Mouse (Mus musculus) embryonic facial prominence, embryonic 10.5 days (tissue): ENCODE results near the gene Gm4881. TPM values are rescaled to one million over a fixed set of nuclear protein-coding genes. Genes with fewer than 3 reads are reported as not detected.

Experiments
- DNase-seq: peaks from one replicate; pipeline ENCODE4 v3.0.0-alpha.2; 2017; ENCODE audit warnings: low spot score
- H3K27ac ChIP-seq: fragments of 300-500 bp; sonication (generic); replicated peaks from 2 replicates; pipeline ENCODE4 v1.5.1; 2016; ENCODE audit warnings: mild to moderate bottlenecking
- H3K27me3 ChIP-seq: fragments of 300-500 bp; sonication (generic); replicated peaks from 2 replicates; pipeline ENCODE4 v1.6.1; 2016; ENCODE audit warnings: low read depth, mild to moderate bottlenecking; ENCODE audit not compliant: poor library complexity, severe bottlenecking
- H3K36me3 ChIP-seq: fragments of 300-500 bp; sonication (generic); replicated peaks from 2 replicates; pipeline ENCODE4 v1.6.1; 2016; ENCODE audit warnings: mild to moderate bottlenecking, moderate library complexity
- H3K4me1 ChIP-seq: fragments of 300-500 bp; sonication (generic); 2 replicates; pipeline ENCODE4 v1.6.1; 2016
- H3K4me3 ChIP-seq: fragments of 300-500 bp; sonication (generic); 2 replicates; pipeline ENCODE4 v1.5.1; 2016; ENCODE audit warnings: mild to moderate bottlenecking, moderate library complexity
- H3K9me3 ChIP-seq: fragments of 300-500 bp; sonication (generic); 2 replicates; pipeline ENCODE4 v1.6.1; 2016; ENCODE audit warnings: mild to moderate bottlenecking
- WGBS: fragments of 180-500 bp; shearing (Covaris S2); methylation state at CpG from one replicate; pipeline ENCODE4 v1.1.7; 2016; 5-methylcytosine and 5-hydroxymethylcytosine counted together
- polyA plus RNA-seq: library from polyadenylated mRNA; unstranded; fragments of >200 nt; fragmentation: Nextera tagmentation; extraction: Ambion mirVana; gene quantifications from 2 replicates; pipeline ENCODE4 v1.2.1, GENCODE M21; 2016

Gene Gm4881
- polyA plus RNA-seq, 1 experiment from 2014 or later, result 0.17 TPM

GRCm38 (mm10) chr7:24890281-24891216, 53.7 kb downstream of the Gm4881 start:
- 0 out of 2 replicates have a peak overlapping the region, but pooled peaks have one; percentile 1 for H3K27ac ChIP-seq
- no peaks in the 10 kb centered on the region for H3K27me3 ChIP-seq
- peaks cover 64% of the 10 kb centered on the region for H3K36me3 ChIP-seq
- H3K4me1 ChIP-seq, result peaks cover 25% of the 10 kb centered on the region
- H3K9me3 ChIP-seq, result no peaks in the 10 kb centered on the region
- peak; percentile 75 for DNase-seq
- no peak overlapping the region for H3K4me3 ChIP-seq
- 31% methylated on average over 10 of the region's 10 CpGs for WGBS

GRCm38 (mm10) chr7:24889431-24890220, 54.7 kb downstream of the Gm4881 start:
- H3K4me3 ChIP-seq, result no peak overlapping the region
- no peak for DNase-seq
- H3K4me1 ChIP-seq, result peaks cover 28% of the 10 kb centered on the region
- WGBS, result 85% methylated on average over 6 of the region's 6 CpGs
- H3K36me3 ChIP-seq, result peaks cover 68% of the 10 kb centered on the region
- 0 out of 2 replicates have a peak overlapping the region, but pooled peaks have one; percentile 1 for H3K27ac ChIP-seq
- no peaks in the 10 kb centered on the region for H3K9me3 ChIP-seq
- H3K27me3 ChIP-seq, result no peaks in the 10 kb centered on the region

GRCm38 (mm10) chr7:24887096-24887495, 57.2 kb downstream of the Gm4881 start:
- Histone ChIP-seq H3K27me3 (no peaks in the 10 kb centered on the region), H3K9me3 (no peaks in the 10 kb centered on the region), H3K27ac (no peak overlapping the region), H3K4me1 (peaks cover 28% of the 10 kb centered on the region), H3K4me3 (peak overlapping the region; percentile 99), H3K36me3 (peaks cover 64% of the 10 kb centered on the region)
- 79% methylated on average over 4 of the region's 4 CpGs for WGBS
- no peak for DNase-seq

GRCm38 (mm10) chr7:24886308-24886633, 58.0 kb downstream of the Gm4881 start:
- Histone ChIP-seq H3K4me1 (peaks cover 28% of the 10 kb centered on the region), H3K4me3 (peak overlapping the region; percentile 99), H3K9me3 (no peaks in the 10 kb centered on the region), H3K36me3 (peaks cover 61% of the 10 kb centered on the region), H3K27me3 (no peaks in the 10 kb centered on the region), H3K27ac (peak overlapping the region; percentile 99)
- 79% methylated on average over 4 of the region's 4 CpGs for WGBS
- no peak for DNase-seq

GRCm38 (mm10) chr7:24885468-24886307, 58.6 kb downstream of the Gm4881 start:
- no peaks in the 10 kb centered on the region for H3K9me3 ChIP-seq
- peaks cover 55% of the 10 kb centered on the region for H3K36me3 ChIP-seq
- peak overlapping the region; percentile 99 for H3K27ac ChIP-seq
- H3K27me3 ChIP-seq, result no peaks in the 10 kb centered on the region
- peaks cover 28% of the 10 kb centered on the region for H3K4me1 ChIP-seq
- H3K4me3 ChIP-seq, result peak overlapping the region; percentile 99
- 47% methylated on average over 12 of the region's 12 CpGs for WGBS
- DNase-seq, result no peak

- H3K36me3 ChIP-seq, result peaks cover 46% of the 10 kb centered on the region
- WGBS, result under 1% methylated on average over 47 of the region's 47 CpGs
These were observed 59.5 kb downstream of the Gm4881 start for GRCm38 (mm10) chr7:24884693-24885291.

GRCm38 (mm10) chr7:24883896-24884692, 60.2 kb downstream of the Gm4881 start, which contains the start of gene Rps19:
Gene Rps19, plus strand, starts transcription at chr7:24884371.
- DNase-seq, result peak; percentile 97
- Histone ChIP-seq H3K4me1 (peaks cover 36% of the 10 kb centered on the region), H3K27ac (peak within 1 kb of the TSS; percentile 99), H3K9me3 (no peaks in the 10 kb centered on the region), H3K4me3 (peak within 1 kb of the TSS; percentile 99), H3K27me3 (no peaks in the 10 kb centered on the region), H3K36me3 (peaks cover 39% of the 10 kb centered on the region)
- WGBS, result under 1% methylated on average over 57 of the region's 57 CpGs

More at GRCm38 (mm10) chr7:24884693-24885291, 59.5 kb downstream of the Gm4881 start:
- Histone ChIP-seq H3K4me1 (peaks cover 34% of the 10 kb centered on the region), H3K9me3 (no peaks in the 10 kb centered on the region), H3K27ac (peak overlapping the region; percentile 99), H3K4me3 (peak overlapping the region; percentile 99), H3K27me3 (no peaks in the 10 kb centered on the region)
- no peak for DNase-seq

- Histone ChIP-seq H3K27me3 (no peaks in the 10 kb centered on the region), H3K27ac (no peak overlapping the region)
- WGBS, result 90% methylated on average over 9 of the region's 9 CpGs
These were observed 61.7 kb downstream of the Gm4881 start for GRCm38 (mm10) chr7:24882416-24883199.

GRCm38 (mm10) chr7:24879620-24880019, 64.7 kb downstream of the Gm4881 start:
- WGBS, result 23% methylated on average over 2 of the region's 2 CpGs
- no peak for DNase-seq
- peaks cover 40% of the 10 kb centered on the region for H3K4me1 ChIP-seq
- H3K9me3 ChIP-seq, result no peaks in the 10 kb centered on the region
- H3K27me3 ChIP-seq, result no peaks in the 10 kb centered on the region
- no peaks in the 10 kb centered on the region for H3K36me3 ChIP-seq
- no peak overlapping the region for H3K27ac ChIP-seq
- H3K4me3 ChIP-seq, result no peak overlapping the region

More at GRCm38 (mm10) chr7:24882416-24883199, 61.7 kb downstream of the Gm4881 start:
- H3K9me3 ChIP-seq, result no peaks in the 10 kb centered on the region
- H3K4me3 ChIP-seq, result no peak overlapping the region
- H3K4me1 ChIP-seq, result peaks cover 43% of the 10 kb centered on the region
- peaks cover 24% of the 10 kb centered on the region for H3K36me3 ChIP-seq
- no peak for DNase-seq

GRCm38 (mm10) chr7:24877588-24877987, 66.7 kb downstream of the Gm4881 start:
- Histone ChIP-seq H3K4me1 (peaks cover 40% of the 10 kb centered on the region), H3K27me3 (no peaks in the 10 kb centered on the region), H3K36me3 (no peaks in the 10 kb centered on the region), H3K9me3 (no peaks in the 10 kb centered on the region), H3K27ac (0 out of 2 replicates have a peak overlapping the region, but pooled peaks have one; percentile 11), H3K4me3 (no peak overlapping the region)
- 54% methylated on average over 3 of the region's 3 CpGs for WGBS
- no peak for DNase-seq
